Mouse (Mus musculus): Measurements from ENCODE around the gene Grin3a. TPM values are rescaled to one million over a fixed set of nuclear protein-coding genes. Genes with fewer than 3 reads are reported as not detected.

Gene Grin3a
- polyA plus RNA-seq, 1 experiment from 2014 or later, result 0.01 TPM

- in situ Hi-C loops (cut with MboI; ENCODE audit: low pct_unique_long_range_greater_than_20kb), result no loop called here
- no peak for DNase-seq (ENCODE audit: low read depth, low spot score)
- no peak for ATAC-seq
- H3K27me3 ChIP-seq, result no peaks in the 10 kb centered on the region
- ChIA-PET CTCF (no interaction called here), POLR2A (no interaction called here)
- no peak for TF ChIP-seq CTCF (IDR thresholded peaks at IDR 0.05)
These were observed 102.7 kb downstream of the Grin3a start for GRCm38 (mm10) chr4:49742847-49743246.

GRCm38 (mm10) chr4:49741942-49742341 lies 103.6 kb downstream of the Grin3a start:
- ATAC-seq (no peak), DNase-seq (ENCODE audit: low read depth, low spot score) (no peak)
- TF ChIP-seq CTCF (IDR thresholded peaks at IDR 0.05), result no peak
- POLR2A ChIA-PET, result no interaction called here
- in situ Hi-C loops (cut with MboI; ENCODE audit: low pct_unique_long_range_greater_than_20kb), result no loop called here
- H3K27me3 ChIP-seq, result no peaks in the 10 kb centered on the region
- CTCF ChIA-PET, result no interaction called here

- no peak for ATAC-seq
- POLR2A ChIA-PET, result no interaction called here
- in situ Hi-C loops (cut with MboI; ENCODE audit: low pct_unique_long_range_greater_than_20kb), result no loop called here
These were observed 104.5 kb downstream of the Grin3a start for GRCm38 (mm10) chr4:49740796-49741766.

GRCm38 (mm10) chr4:49739561-49739960 lies 106.0 kb downstream of the Grin3a start:
- H3K27me3 ChIP-seq, result no peaks in the 10 kb centered on the region
- ATAC-seq (no peak), DNase-seq (ENCODE audit: low read depth, low spot score) (no peak)
- in situ Hi-C loops (cut with MboI; ENCODE audit: low pct_unique_long_range_greater_than_20kb), result no loop called here
- CTCF ChIA-PET, result no interaction called here
- POLR2A ChIA-PET, result no interaction called here
- no peak for TF ChIP-seq CTCF (IDR thresholded peaks at IDR 0.05)

More at GRCm38 (mm10) chr4:49740796-49741766, 104.5 kb downstream of the Grin3a start:
- CTCF ChIA-PET, result no interaction called here
- H3K27me3 ChIP-seq, result no peaks in the 10 kb centered on the region
- TF ChIP-seq CTCF (IDR thresholded peaks at IDR 0.05), result no peak
- DNase-seq (ENCODE audit: low read depth, low spot score), result no peak

GRCm38 (mm10) chr4:49729326-49729725 lies 116.2 kb downstream of the Grin3a start:
- DNase-seq (ENCODE audit: low read depth, low spot score) (no peak), ATAC-seq (no peak)
- ChIA-PET CTCF (no interaction called here), POLR2A (no interaction called here)
- in situ Hi-C loops (cut with MboI; ENCODE audit: low pct_unique_long_range_greater_than_20kb), result no loop called here
- TF ChIP-seq CTCF (IDR thresholded peaks at IDR 0.05), result no peak
- H3K27me3 ChIP-seq, result peaks cover 4% of the 10 kb centered on the region

GRCm38 (mm10) chr4:49723908-49724307 lies 121.6 kb downstream of the Grin3a start:
- peaks cover 4% of the 10 kb centered on the region for H3K27me3 ChIP-seq
- no peak for ATAC-seq
- POLR2A ChIA-PET, result no interaction called here
- CTCF ChIA-PET, result no interaction called here
- no peak for DNase-seq (ENCODE audit: low read depth, low spot score)
- TF ChIP-seq CTCF (IDR thresholded peaks at IDR 0.05), result no peak
- in situ Hi-C loops (cut with MboI; ENCODE audit: low pct_unique_long_range_greater_than_20kb), result no loop called here

- no peak for ATAC-seq
- peaks cover 3% of the 10 kb centered on the region for H3K27me3 ChIP-seq
- CTCF ChIA-PET, result no interaction called here
- TF ChIP-seq CTCF (IDR thresholded peaks at IDR 0.05), result no peak
- POLR2A ChIA-PET, result no interaction called here
- DNase-seq (ENCODE audit: low read depth, low spot score), result no peak
- in situ Hi-C loops (cut with MboI; ENCODE audit: low pct_unique_long_range_greater_than_20kb), result no loop called here
These were observed 153.9 kb downstream of the Grin3a start for GRCm38 (mm10) chr4:49691405-49692194.

- ChIA-PET POLR2A (no interaction called here), CTCF (interaction anchor here (1.3 kb wide), 1 partner anchor 10 kb away, joined by 4 read pairs; no protein-coding TSS in a partner anchor)
- in situ Hi-C loops (cut with MboI; ENCODE audit: low pct_unique_long_range_greater_than_20kb), result no loop called here
- peaks cover 3% of the 10 kb centered on the region for H3K27me3 ChIP-seq
- DNase-seq (ENCODE audit: low read depth, low spot score), result peak; percentile 7
- peak; percentile 51 for TF ChIP-seq CTCF (IDR thresholded peaks at IDR 0.05)
- ATAC-seq, result peak; percentile 69
These were observed 156.8 kb downstream of the Grin3a start for GRCm38 (mm10) chr4:49688594-49689288.

- in situ Hi-C loops (cut with MboI; ENCODE audit: low pct_unique_long_range_greater_than_20kb), result no loop called here
- H3K27me3 ChIP-seq, result no peaks in the 10 kb centered on the region
- POLR2A ChIA-PET, result no interaction called here
- CTCF ChIA-PET, result no interaction called here
- no peak for DNase-seq (ENCODE audit: low read depth, low spot score)
- TF ChIP-seq CTCF (IDR thresholded peaks at IDR 0.05), result no peak
- no peak for ATAC-seq
These were observed 163.7 kb downstream of the Grin3a start, which contains the start of gene Ppp3r2 for GRCm38 (mm10) chr4:49681812-49682211. Ppp3r2 (minus strand) TSS chr4:49682024.

GRCm38 (mm10) chr4:49680171-49680875 lies 165.2 kb downstream of the Grin3a start:
- ChIA-PET CTCF (no interaction called here), POLR2A (no interaction called here)
- in situ Hi-C loops (cut with MboI; ENCODE audit: low pct_unique_long_range_greater_than_20kb), result no loop called here
- no peak for TF ChIP-seq CTCF (IDR thresholded peaks at IDR 0.05)
- ATAC-seq (no peak), DNase-seq (ENCODE audit: low read depth, low spot score) (no peak)
- H3K27me3 ChIP-seq, result no peaks in the 10 kb centered on the region
